Mouse (Mus musculus) left cerebral cortex, postnatal 36 days (tissue): ENCODE results near the gene Clstn2. TPM values are rescaled to one million over a fixed set of nuclear protein-coding genes. Genes with fewer than 3 reads are reported as not detected.

ENCODE experiments used
- DNase-seq, 2 experiments: peaks; one replicate each; pipeline ENCODE4 v3.0.0; 2021 to 2022; ENCODE audit warnings: low spot score in 2 of 2, mixed read lengths in 1 of 2
- intact Hi-C: fragments of 180-260 bp; cut with DNase I; formaldehyde crosslinking; loops from one replicate; pipeline ENCODE4 v1.15.1; 2025
- total RNA-seq, 2 experiments: library from RNA; stranded (reverse); gene quantifications; 2 replicates each; pipeline ENCODE4 v1.2.3; 2021

The Clstn2 gene
- total RNA-seq, 2 experiments from 2014 or later = 83.0 to 89.2 TPM

GRCm38 (mm10) chr9:97956407-97957106, 76.4 kb downstream of the Clstn2 start:
- intact Hi-C loops = no loop called here
- DNase-seq = no peak

- peak; percentile 21 to 27 for DNase-seq
- intact Hi-C loops = no loop called here
Observed at GRCm38 (mm10) chr9:97953746-97954359, 79.1 kb downstream of the Clstn2 start.

GRCm38 (mm10) chr9:97950378-97951006, 82.5 kb downstream of the Clstn2 start:
- no peak for DNase-seq
- intact Hi-C loops = no loop called here

GRCm38 (mm10) chr9:97919326-97919725, 113.7 kb downstream of the Clstn2 start:
- DNase-seq = no peak
- intact Hi-C loops = no loop called here

GRCm38 (mm10) chr9:97891415-97891814, 141.6 kb downstream of the Clstn2 start:
- intact Hi-C loops = no loop called here

GRCm38 (mm10) chr9:97883336-97883735, 149.6 kb downstream of the Clstn2 start:
- DNase-seq = peak; percentile 37 to 44
- intact Hi-C loops = no loop called here

More at GRCm38 (mm10) chr9:97891415-97891814, 141.6 kb downstream of the Clstn2 start:
- DNase-seq = no peak

- intact Hi-C loops = no loop called here
- no peak for DNase-seq
Observed at GRCm38 (mm10) chr9:97867013-97867700, 165.8 kb downstream of the Clstn2 start.

GRCm38 (mm10) chr9:97852859-97853258, 180.1 kb downstream of the Clstn2 start:
- no peak for DNase-seq
- intact Hi-C loops = no loop called here

- intact Hi-C loops = no loop called here
- DNase-seq = no peak
Observed at GRCm38 (mm10) chr9:97847873-97848838, 184.8 kb downstream of the Clstn2 start.

GRCm38 (mm10) chr9:97842054-97842453, 190.9 kb downstream of the Clstn2 start:
- DNase-seq = no peak
- intact Hi-C loops = no loop called here

- no peak for DNase-seq
- intact Hi-C loops = no loop called here
Observed at GRCm38 (mm10) chr9:97831216-97831615, 201.8 kb downstream of the Clstn2 start.

GRCm38 (mm10) chr9:97829919-97830318, 203.1 kb downstream of the Clstn2 start:
- intact Hi-C loops = no loop called here
- no peak for DNase-seq

- intact Hi-C loops = no loop called here
- DNase-seq = no peak
Observed at GRCm38 (mm10) chr9:97827689-97828088, 205.3 kb downstream of the Clstn2 start.

- no peak for DNase-seq
- intact Hi-C loops = no loop called here
Observed at GRCm38 (mm10) chr9:97826077-97826947, 206.7 kb downstream of the Clstn2 start.

- DNase-seq = no peak
- intact Hi-C loops = no loop called here
Observed at GRCm38 (mm10) chr9:97817116-97817515, 215.9 kb downstream of the Clstn2 start.

- intact Hi-C loops = no loop called here
- no peak for DNase-seq
Observed at GRCm38 (mm10) chr9:97816143-97816805, 216.7 kb downstream of the Clstn2 start.

GRCm38 (mm10) chr9:97813157-97813556, 219.8 kb downstream of the Clstn2 start:
- intact Hi-C loops = no loop called here
- no peak for DNase-seq

- no peak for DNase-seq
- intact Hi-C loops = no loop called here
Observed at GRCm38 (mm10) chr9:97807031-97807430, 225.9 kb downstream of the Clstn2 start.
